Mouse (Mus musculus): ENCODE measurements at regions not wholly inside any gene's neighbourhood (a gene's known extent, or its start where the extent isn't known, plus 50 kb on each side); places are given as distances from the start of the nearest gene placed in this dataset.

- TF ChIP-seq CTCF (conservative IDR thresholded peaks at IDR 0.05 in 1 of 2, IDR thresholded peaks at IDR 0.05 in 1 of 2; ENCODE audit: low read depth in 2 of 2, low read length in 2 of 2) (no peak), E2F4 (IDR thresholded peaks at IDR 0.05; ENCODE audit: insufficient replicate concordance, low read depth, low read length) (no peak), USF1 (IDR thresholded peaks at IDR 0.05; ENCODE audit: low read depth, low read length) (no peak), TCF12 (IDR thresholded peaks at IDR 0.05; ENCODE audit: low read depth, low read length) (no peak)
Measured at GRCm38 (mm10) chr8:89246342-89246741, 202.4 kb upstream of the Sall1 start.
